Mouse (Mus musculus) neural tube, embryonic 13.5 days (tissue): ENCODE measurements around the gene 6030468B19Rik. TPM values are rescaled to one million over a fixed set of nuclear protein-coding genes. Genes with fewer than 3 reads are reported as not detected.

Experiments
- ATAC-seq: fragments of 200-750 bp; cut with Nextera tagmentation; 2 replicates; pipeline ENCODE4 v1.8.0; 2017; ENCODE audit warnings: low read depth, mild to moderate bottlenecking, moderate TSS enrichment, moderate library complexity
- H3K27ac ChIP-seq: fragments of 300-500 bp; sonication (generic); replicated peaks from 2 replicates; pipeline ENCODE4 v1.5.1; 2015; ENCODE audit warnings: moderate library complexity, mild to moderate bottlenecking, inconsistent platforms
- H3K27me3 ChIP-seq: fragments of 300-500 bp; sonication (generic); 2 replicates; pipeline ENCODE4 v1.6.1; 2015; ENCODE audit warnings: mild to moderate bottlenecking, inconsistent platforms
- H3K36me3 ChIP-seq: fragments of 300-500 bp; sonication (generic); 2 replicates; pipeline ENCODE4 v1.6.1; 2015; ENCODE audit warnings: mild to moderate bottlenecking, inconsistent platforms
- H3K4me1 ChIP-seq: fragments of 300-500 bp; sonication (generic); replicated peaks from 2 replicates; pipeline ENCODE4 v1.6.1; 2015; ENCODE audit warnings: inconsistent platforms
- H3K4me2 ChIP-seq: fragments of 300-500 bp; sonication (generic); 2 replicates; pipeline ENCODE4 v1.6.1; 2015; ENCODE audit warnings: inconsistent platforms, mild to moderate bottlenecking, moderate library complexity
- H3K4me3 ChIP-seq: fragments of 300-500 bp; sonication (generic); 2 replicates; pipeline ENCODE4 v1.5.1; 2015; ENCODE audit warnings: mild to moderate bottlenecking, inconsistent platforms
- H3K9ac ChIP-seq: fragments of 300-500 bp; sonication (generic); 2 replicates; pipeline ENCODE4 v1.6.1; 2015; ENCODE audit warnings: moderate library complexity, mild to moderate bottlenecking, inconsistent platforms
- H3K9me3 ChIP-seq: fragments of 300-500 bp; sonication (generic); 2 replicates; pipeline ENCODE4 v1.6.1; 2016; ENCODE audit warnings: inconsistent platforms
- WGBS: fragments of 180-500 bp; shearing (Covaris S2); methylation state at CpG from one replicate; pipeline ENCODE4 v1.1.7; 2015; 5-methylcytosine and 5-hydroxymethylcytosine counted together
- polyA plus RNA-seq: library from polyadenylated mRNA; unstranded; fragments of >200 nt; fragmentation: Nextera tagmentation; extraction: Ambion mirVana; gene quantifications from 2 replicates; pipeline ENCODE4 v1.2.1, GENCODE M21; 2015

The 6030468B19Rik gene
- polyA plus RNA-seq, 1 experiment from 2014 or later, result 0.18 TPM

DNA sequence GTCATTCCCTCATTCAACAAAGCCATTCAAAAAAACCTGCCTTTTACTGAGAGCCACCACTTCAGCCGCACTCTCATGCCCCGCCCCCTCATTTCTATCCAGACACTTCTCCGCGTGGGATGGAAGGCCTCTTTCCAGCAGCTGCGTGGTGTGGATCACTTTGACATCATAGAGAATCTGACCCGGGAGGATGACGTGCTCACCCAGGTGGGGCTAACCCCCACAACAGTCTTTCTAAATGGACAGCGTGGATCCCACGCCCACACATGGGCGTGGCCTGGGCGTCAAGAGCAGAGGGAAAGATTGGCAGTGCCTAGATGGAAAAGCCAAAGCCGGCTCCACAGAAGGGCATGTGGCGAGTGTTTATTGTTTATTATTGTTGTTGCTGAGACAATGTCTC, 38.8 kb downstream of the 6030468B19Rik start:
- H3K9me3 ChIP-seq, result no peaks in the 10 kb centered on the region
- no peak overlapping the region for H3K9ac ChIP-seq
- H3K27me3 ChIP-seq, result no peaks in the 10 kb centered on the region
- no peak overlapping the region for H3K27ac ChIP-seq
- peaks cover 12% of the 10 kb centered on the region for H3K4me1 ChIP-seq
- no peak for ATAC-seq
- WGBS, result 28% methylated on average over 13 of the region's 13 CpGs
- no peak overlapping the region; the same call in 1 of the 2 replicates for H3K4me3 ChIP-seq
- peak overlapping the region; percentile 45 for H3K4me2 ChIP-seq
- H3K36me3 ChIP-seq, result no peaks in the 10 kb centered on the region

DNA sequence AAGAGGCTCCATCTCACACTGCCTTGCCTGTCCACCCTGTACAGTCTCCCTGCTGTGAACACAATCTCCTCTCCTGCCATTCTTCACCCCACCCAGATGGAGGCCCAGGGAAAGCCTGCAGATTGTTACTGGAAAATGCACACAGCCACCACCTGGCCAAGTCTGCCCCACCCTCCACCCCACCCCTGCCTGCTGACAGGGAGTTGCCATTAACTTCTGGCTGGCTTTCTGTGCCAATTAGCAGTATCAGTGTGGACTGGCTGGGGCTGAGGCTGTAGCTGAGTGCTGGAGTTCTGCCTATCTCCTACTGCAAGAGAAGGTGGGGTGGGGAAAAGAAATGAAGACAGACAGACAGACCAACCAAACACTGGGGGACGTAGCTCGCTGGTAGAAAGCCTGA, 41.1 kb downstream of the 6030468B19Rik start:
- 77% methylated on average over 2 of the region's 2 CpGs for WGBS

DNA sequence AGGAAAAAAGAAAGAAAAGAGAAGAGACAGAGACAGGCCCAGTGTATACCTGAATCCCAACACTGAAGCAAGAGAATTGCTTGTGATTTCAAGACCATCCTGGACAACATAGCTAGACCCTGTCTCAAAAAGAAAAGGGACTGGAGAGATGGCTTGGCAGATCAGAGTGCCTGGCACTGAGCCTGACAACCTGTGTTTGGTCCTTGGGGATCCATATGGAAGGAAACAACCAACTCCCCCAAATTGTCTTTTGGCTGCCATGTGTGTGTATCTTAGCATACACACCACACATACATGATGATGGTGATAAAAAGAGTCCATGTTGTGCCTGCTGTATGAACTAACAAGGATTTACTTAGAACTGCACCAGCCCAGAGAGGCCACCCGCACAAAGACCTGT, 41.6 kb downstream of the 6030468B19Rik start:
- Histone ChIP-seq H3K4me1 (0 out of 2 replicates have a peak, but pooled peaks cover 4% of the 10 kb centered on the region), H3K27me3 (no peaks in the 10 kb centered on the region), H3K9me3 (no peaks in the 10 kb centered on the region), H3K4me3 (no peak overlapping the region), H3K9ac (no peak overlapping the region), H3K36me3 (no peaks in the 10 kb centered on the region), H3K4me2 (no peak overlapping the region), H3K27ac (no peak overlapping the region)
- no peak for ATAC-seq
- WGBS, result 77% methylated on average over 1 of the region's 1 CpGs

More for the DNA sequence above, 41.1 kb downstream of the 6030468B19Rik start:
- H3K27ac ChIP-seq, result no peak overlapping the region
- 0 out of 2 replicates have a peak, but pooled peaks cover 4% of the 10 kb centered on the region for H3K4me1 ChIP-seq
- no peaks in the 10 kb centered on the region for H3K27me3 ChIP-seq
- no peak overlapping the region for H3K9ac ChIP-seq
- no peak overlapping the region for H3K4me3 ChIP-seq
- no peak overlapping the region for H3K4me2 ChIP-seq
- no peak for ATAC-seq
- no peaks in the 10 kb centered on the region for H3K36me3 ChIP-seq
- no peaks in the 10 kb centered on the region for H3K9me3 ChIP-seq

DNA sequence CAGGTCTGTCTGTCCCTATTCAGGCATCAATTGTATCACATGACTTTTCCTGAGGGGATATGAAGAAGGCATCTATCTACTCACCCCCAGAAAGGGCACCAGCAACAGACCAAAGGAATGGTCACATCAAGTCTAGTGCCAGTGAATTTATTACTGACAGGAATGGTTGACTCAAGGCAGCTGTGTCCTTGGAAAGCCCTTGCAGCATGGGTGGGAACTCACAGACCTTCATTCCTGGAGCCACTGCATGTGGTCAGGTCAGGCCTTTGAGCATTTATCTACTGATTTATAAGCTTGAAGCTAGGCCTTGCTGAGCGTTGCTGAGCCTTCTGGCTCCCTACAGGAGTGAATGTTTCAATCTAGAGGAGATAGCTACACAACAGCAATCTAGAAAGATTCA, 43.5 kb downstream of the 6030468B19Rik start:
- H3K4me2 ChIP-seq, result no peak overlapping the region
- no peaks in the 10 kb centered on the region for H3K36me3 ChIP-seq
- H3K27ac ChIP-seq, result no peak overlapping the region
- H3K4me3 ChIP-seq, result no peak overlapping the region
- WGBS, result 65% methylated on average over 1 of the region's 1 CpGs
- no peak for ATAC-seq
- no peaks in the 10 kb centered on the region for H3K27me3 ChIP-seq
- no peak overlapping the region for H3K9ac ChIP-seq
- no peaks in the 10 kb centered on the region for H3K9me3 ChIP-seq
- 0 out of 2 replicates have a peak, but pooled peaks cover 4% of the 10 kb centered on the region for H3K4me1 ChIP-seq

DNA sequence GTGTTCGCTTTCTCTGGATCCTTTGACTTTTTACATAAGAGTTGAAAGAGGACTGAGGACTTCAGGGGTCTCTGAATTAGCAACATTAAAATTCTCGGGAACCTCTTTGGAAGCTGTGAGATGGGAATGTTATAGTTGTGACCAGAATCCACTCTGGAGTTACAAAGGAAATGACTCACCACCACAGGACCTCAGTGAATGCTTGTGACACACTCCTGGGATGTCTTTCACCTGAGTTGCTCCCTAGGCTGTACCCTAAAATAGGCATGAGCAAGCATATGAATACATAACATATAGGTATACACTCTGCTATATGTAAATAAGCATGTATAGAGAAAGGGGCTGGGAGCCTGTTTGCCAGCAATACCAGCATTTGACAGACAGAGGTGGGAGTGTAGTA, 46.0 kb downstream of the 6030468B19Rik start:
- Histone ChIP-seq H3K27me3 (no peaks in the 10 kb centered on the region), H3K9me3 (no peaks in the 10 kb centered on the region), H3K36me3 (no peaks in the 10 kb centered on the region), H3K4me3 (no peak overlapping the region), H3K27ac (no peak overlapping the region), H3K9ac (no peak overlapping the region), H3K4me1 (peaks cover 9% of the 10 kb centered on the region), H3K4me2 (no peak overlapping the region)
- 86% methylated on average over 2 of the region's 2 CpGs for WGBS
- no peak for ATAC-seq

DNA sequence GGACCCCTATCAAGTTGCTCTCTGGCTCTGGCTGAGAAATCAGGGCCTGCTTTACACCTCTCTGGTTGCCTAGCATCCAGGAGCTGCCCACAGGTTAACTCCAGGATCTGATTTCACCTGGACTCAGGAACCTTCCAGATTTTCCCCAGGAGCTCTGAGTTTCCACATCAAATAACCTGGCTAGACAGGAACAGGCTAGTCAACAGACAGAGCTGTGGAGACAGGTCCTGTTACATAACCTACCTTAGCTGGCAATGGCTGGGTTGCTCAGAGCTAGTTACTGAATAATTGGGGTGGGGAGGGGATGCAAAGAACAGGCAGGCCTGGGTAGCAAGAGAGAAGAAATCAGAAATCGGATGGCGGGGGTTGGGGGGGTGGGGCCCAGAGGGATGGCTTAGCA, 47.5 kb downstream of the 6030468B19Rik start:
- ATAC-seq, result no peak
- Histone ChIP-seq H3K36me3 (no peaks in the 10 kb centered on the region), H3K4me3 (no peak overlapping the region), H3K27me3 (no peaks in the 10 kb centered on the region), H3K4me1 (peaks cover 18% of the 10 kb centered on the region), H3K9me3 (no peaks in the 10 kb centered on the region), H3K9ac (no peak overlapping the region), H3K4me2 (no peak overlapping the region), H3K27ac (no peak overlapping the region)
- 93% methylated on average over 2 of the region's 2 CpGs for WGBS

DNA sequence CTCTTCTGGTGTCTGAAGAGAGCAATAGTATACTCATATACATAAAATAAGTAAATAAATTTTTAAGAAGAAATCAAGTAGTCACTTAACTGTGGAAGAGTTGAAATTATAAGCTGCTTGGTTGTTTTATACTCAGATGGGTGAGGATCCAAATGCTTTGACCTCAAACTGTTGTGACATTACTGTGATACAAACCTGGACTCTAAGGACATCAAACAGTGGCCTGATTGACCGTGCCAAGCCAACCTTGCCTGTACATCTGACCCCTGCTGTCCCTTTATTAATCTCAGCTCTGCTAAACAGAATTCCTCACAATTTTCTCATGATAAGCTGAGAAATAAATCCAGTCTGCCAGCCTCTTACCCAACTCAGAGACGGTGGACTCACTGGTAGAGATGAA, 48.2 kb downstream of the 6030468B19Rik start:
- H3K36me3 ChIP-seq, result no peaks in the 10 kb centered on the region
- H3K27me3 ChIP-seq, result no peaks in the 10 kb centered on the region
- H3K9me3 ChIP-seq, result no peaks in the 10 kb centered on the region
- no peak overlapping the region for H3K4me3 ChIP-seq
- no peak overlapping the region for H3K9ac ChIP-seq
- no peak overlapping the region for H3K4me2 ChIP-seq
- peaks cover 25% of the 10 kb centered on the region for H3K4me1 ChIP-seq
- WGBS, result 93% methylated on average over 2 of the region's 2 CpGs
- ATAC-seq, result no peak
- no peak overlapping the region for H3K27ac ChIP-seq

DNA sequence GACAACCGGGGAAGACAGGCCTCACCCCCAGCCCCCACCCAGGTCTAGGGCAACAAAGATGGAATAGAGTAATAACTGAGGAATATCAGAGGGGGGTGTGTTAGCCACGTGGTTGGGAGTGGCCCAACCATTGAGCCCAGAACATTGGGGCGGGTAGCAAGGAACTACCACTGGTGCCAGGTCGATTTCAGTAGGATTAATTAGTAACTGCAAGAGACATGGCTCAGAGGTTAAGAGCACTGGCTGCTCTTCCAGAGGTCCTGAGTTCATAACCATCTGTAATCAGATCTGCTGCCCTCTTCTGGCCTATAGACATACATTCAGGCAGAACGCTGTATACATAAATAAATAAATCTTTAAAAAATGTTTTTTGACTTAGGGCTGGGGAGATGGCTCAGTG, 49.2 kb downstream of the 6030468B19Rik start:
- H3K27me3 ChIP-seq, result no peaks in the 10 kb centered on the region
- H3K9me3 ChIP-seq, result no peaks in the 10 kb centered on the region
- no peak for ATAC-seq
- no peak overlapping the region for H3K27ac ChIP-seq
- H3K4me1 ChIP-seq, result peaks cover 25% of the 10 kb centered on the region
- WGBS, result 55% methylated on average over 5 of the region's 5 CpGs
- no peak overlapping the region for H3K4me2 ChIP-seq
- H3K4me3 ChIP-seq, result no peak overlapping the region
- no peak overlapping the region for H3K9ac ChIP-seq
- H3K36me3 ChIP-seq, result no peaks in the 10 kb centered on the region

DNA sequence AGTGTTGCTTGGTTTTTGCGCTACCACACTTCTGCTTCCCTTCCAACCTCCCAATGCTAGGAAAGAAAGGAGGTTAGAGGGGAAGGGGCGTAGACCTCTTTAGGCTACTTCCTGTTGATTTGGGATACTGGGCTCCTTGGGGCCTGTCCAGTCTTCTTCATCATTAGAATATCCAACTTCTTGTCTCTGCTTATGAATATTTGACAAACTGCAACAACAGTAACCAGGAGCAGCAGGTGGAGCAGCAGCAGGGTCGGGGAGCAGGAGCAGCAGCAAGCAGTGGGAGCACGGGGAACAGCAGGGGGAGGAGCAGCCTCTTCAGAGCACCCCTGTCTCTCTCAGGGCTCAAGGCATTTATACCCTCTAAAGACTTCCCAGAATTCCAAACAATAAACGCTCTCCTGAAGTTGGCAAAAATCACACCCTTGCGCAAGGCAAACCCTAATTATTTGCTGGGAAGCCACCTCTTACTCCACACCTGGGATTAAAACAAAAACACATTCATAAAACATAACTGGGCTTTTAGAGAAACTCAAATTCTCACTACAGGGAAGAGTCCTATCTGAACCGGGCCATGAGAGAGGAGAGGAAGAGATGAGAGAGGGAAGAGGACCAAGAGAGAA, 50.2 kb downstream of the 6030468B19Rik start:
- peak overlapping the region; percentile 84 for H3K4me2 ChIP-seq
- no peaks in the 10 kb centered on the region for H3K36me3 ChIP-seq
- whole genome bisulfite sequencing, result 82% methylated on average over 7 of the region's 7 CpGs
- H3K27me3 ChIP-seq, result no peaks in the 10 kb centered on the region
- peaks cover 25% of the 10 kb centered on the region for H3K4me1 ChIP-seq
- H3K9ac ChIP-seq, result peak overlapping the region; percentile 91
- H3K9me3 ChIP-seq, result no peaks in the 10 kb centered on the region
- H3K27ac ChIP-seq, result peak overlapping the region; percentile 99
- no peak for ATAC-seq
- H3K4me3 ChIP-seq, result peak overlapping the region; percentile 65

DNA sequence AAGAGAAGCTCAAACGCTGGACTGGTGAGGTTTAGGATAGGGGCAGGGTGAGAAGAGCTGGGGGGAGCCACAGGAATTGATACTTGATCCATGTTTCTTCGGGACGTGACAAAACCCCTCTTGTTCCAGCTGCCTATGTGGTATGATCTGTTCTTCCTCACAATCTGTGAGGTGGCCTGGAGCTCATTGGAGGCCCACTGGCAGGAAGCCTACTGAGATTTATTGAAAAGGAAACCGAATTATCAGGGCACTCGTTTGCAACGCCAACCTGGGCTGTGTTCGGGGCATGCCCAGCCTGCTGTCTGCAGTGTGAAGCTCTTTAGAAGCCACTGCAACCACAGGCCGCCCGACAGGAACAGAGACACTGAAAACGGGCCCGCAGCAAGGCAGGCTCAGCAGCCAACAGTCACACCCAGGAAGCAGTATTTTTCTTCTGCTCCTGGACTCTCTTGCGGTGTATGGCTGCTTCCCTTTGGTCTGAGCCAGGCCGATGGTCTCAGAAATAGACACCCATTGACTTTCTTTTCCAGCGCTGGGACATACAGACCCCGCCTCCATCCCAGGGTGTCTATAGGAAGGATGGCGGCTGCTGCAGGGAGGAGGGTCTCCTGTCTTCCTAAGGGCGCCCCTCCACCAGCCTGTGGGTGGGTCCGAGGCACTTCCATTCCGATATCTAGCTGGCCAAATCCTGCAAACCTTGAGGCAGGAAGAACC, 51.0 kb downstream of the 6030468B19Rik start:
- no peaks in the 10 kb centered on the region for H3K27me3 ChIP-seq
- H3K4me2 ChIP-seq, result peak overlapping the region; percentile 84
- H3K4me3 ChIP-seq, result peak overlapping the region; percentile 65
- peak overlapping the region; percentile 99 for H3K27ac ChIP-seq
- no peaks in the 10 kb centered on the region for H3K9me3 ChIP-seq
- H3K36me3 ChIP-seq, result 0 out of 2 replicates have a peak, but pooled peaks cover 6% of the 10 kb centered on the region
- H3K9ac ChIP-seq, result peak overlapping the region; percentile 91
- 10% methylated on average over 19 of the region's 19 CpGs for WGBS
- peaks cover 25% of the 10 kb centered on the region for H3K4me1 ChIP-seq
- ATAC-seq, result peak; percentile 92

DNA sequence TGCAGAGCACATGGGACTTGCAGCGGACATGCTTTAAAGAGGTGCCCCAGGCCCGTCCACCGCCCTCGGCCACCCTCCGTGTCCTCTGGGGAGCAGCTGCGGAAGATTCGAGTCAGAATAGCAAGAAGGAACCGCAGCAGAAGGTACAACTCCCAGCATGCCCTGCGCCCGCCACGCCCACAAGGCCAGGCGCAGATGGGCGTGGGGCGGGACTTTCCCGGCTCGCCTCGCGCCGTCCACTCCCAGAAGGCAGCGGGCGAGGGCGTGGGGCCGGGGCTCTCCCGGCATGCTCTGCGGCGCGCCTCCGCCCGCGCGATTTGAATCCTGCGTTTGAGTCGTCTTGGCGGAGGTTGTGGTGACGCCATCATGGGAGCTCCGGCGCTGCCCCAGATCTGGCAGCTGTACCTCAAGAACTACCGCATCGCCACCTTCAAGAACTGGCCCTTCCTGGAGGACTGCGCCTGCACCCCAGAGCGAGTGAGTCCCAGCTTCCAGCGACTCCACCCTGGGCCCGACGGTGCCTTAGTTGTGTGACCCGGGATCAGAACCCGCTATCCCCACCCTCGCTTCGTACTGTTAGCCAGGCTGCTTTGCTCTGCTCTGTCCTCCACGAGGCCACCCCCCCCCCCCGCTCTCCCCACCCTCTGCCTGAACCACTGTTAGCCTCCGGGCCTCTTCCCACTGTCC, 51.7 kb downstream of the 6030468B19Rik start, which contains the start of gene Birc5:
Gene Birc5, plus strand, starts transcription at position 267 of the 687 bp plus-strand sequence.
- Histone ChIP-seq H3K36me3 (0 out of 2 replicates have a peak, but pooled peaks cover 8% of the 10 kb centered on the region), H3K4me3 (peak within 1 kb of the TSS; percentile 65), H3K4me2 (peak within 1 kb of the TSS; percentile 84), H3K9me3 (no peaks in the 10 kb centered on the region), H3K9ac (peak within 1 kb of the TSS; percentile 91), H3K27me3 (no peaks in the 10 kb centered on the region), H3K4me1 (peaks cover 25% of the 10 kb centered on the region), H3K27ac (peak within 1 kb of the TSS; percentile 99)
- ATAC-seq, result peak; percentile 94
- under 1% methylated on average over 51 of the region's 51 CpGs for WGBS

DNA sequence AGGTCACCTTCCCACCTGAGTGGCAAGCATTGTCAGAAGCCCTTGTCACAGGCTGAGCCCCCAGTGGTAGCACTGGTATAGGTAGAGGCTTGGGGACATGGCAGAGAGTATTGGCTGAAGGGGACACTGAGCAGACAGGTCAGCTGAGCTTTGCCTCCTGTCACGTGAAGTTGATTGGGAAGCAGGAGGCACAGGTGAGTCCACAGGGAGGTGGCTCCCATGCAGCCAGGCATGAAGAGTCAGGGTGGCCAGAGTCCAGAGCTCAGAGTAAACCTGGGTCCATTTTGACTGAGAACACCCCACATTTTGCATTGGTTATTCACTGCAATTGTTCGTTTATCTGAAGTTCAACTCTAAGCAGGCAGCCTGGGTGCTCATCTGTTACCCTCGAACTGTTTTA, 55.4 kb downstream of the 6030468B19Rik start:
- Histone ChIP-seq H3K9me3 (no peaks in the 10 kb centered on the region), H3K9ac (no peak overlapping the region), H3K4me2 (no peak overlapping the region), H3K4me1 (peaks cover 22% of the 10 kb centered on the region), H3K27ac (no peak overlapping the region), H3K36me3 (peaks cover 25% of the 10 kb centered on the region), H3K27me3 (no peaks in the 10 kb centered on the region), H3K4me3 (no peak overlapping the region)
- ATAC-seq, result no peak
- 85% methylated on average over 3 of the region's 3 CpGs for WGBS
